Mouse (Mus musculus) gastrocnemius, postnatal 36 days (tissue): ENCODE data around the gene Dusp5. TPM values are rescaled to one million over a fixed set of nuclear protein-coding genes. Genes with fewer than 3 reads are reported as not detected.
"Not testable (repeated sequence)": the region's sequence is repeated elsewhere in the genome, so short reads cannot be mapped to it uniquely, and the experiment has no call there.

Source experiments
- DNase-seq, 2 experiments: peaks; one replicate each; pipeline ENCODE4 v3.0.0; 2022
- intact Hi-C: fragments of 180-260 bp; cut with DNase I; formaldehyde crosslinking; loops from one replicate; pipeline ENCODE4 v1.15.1; 2025
- total RNA-seq, 2 experiments: library from RNA; stranded (reverse); gene quantifications; 2 replicates each; pipeline ENCODE4 v1.2.3; 2021

Dusp5 gene
- total RNA-seq, 2 experiments from 2014 or later: 1.1 to 1.2 TPM

- intact Hi-C loops: no loop called here
- no peak for DNase-seq
These were observed 42.9 kb downstream of the Dusp5 start for GRCm38 (mm10) chr19:53571501-53572428.

- intact Hi-C loops: no loop called here
- DNase-seq: no peak
These were observed 43.7 kb downstream of the Dusp5 start for GRCm38 (mm10) chr19:53572607-53573006.

GRCm38 (mm10) chr19:53573151-53573550 lies 44.2 kb downstream of the Dusp5 start:
- intact Hi-C loops: no loop called here
- no peak for DNase-seq

GRCm38 (mm10) chr19:53574131-53574530 lies 45.2 kb downstream of the Dusp5 start:
- no peak for DNase-seq
- intact Hi-C loops: no loop called here

GRCm38 (mm10) chr19:53574546-53574945 lies 45.6 kb downstream of the Dusp5 start:
- intact Hi-C loops: no loop called here
- no peak for DNase-seq

- intact Hi-C loops: loop anchor here (5.0 kb wide), 1 partner anchor 43 kb away; no protein-coding TSS in a partner anchor
- DNase-seq: no peak
These were observed 46.5 kb downstream of the Dusp5 start for GRCm38 (mm10) chr19:53575296-53576010.

GRCm38 (mm10) chr19:53576061-53576460 lies 47.2 kb downstream of the Dusp5 start:
- intact Hi-C loops: loop anchor here (5.0 kb wide), 1 partner anchor 44 kb away; no protein-coding TSS in a partner anchor
- no peak for DNase-seq

- intact Hi-C loops: loop anchor here (1.0 to 5.0 kb wide), 2 partner anchors 45 to 181 kb away; no protein-coding TSS in a partner anchor
- no peak for DNase-seq
These were observed 48.3 kb downstream of the Dusp5 start for GRCm38 (mm10) chr19:53577025-53577800.

- intact Hi-C loops: loop anchor here (2.0 to 5.0 kb wide), 2 partner anchors 46 to 160 kb away; no protein-coding TSS in a partner anchor
- peak in 1 of 2 experiments; percentile 23 for DNase-seq
These were observed 49.8 kb downstream of the Dusp5 start for GRCm38 (mm10) chr19:53578597-53579252.

GRCm38 (mm10) chr19:53580271-53580670 lies 51.4 kb downstream of the Dusp5 start:
- not testable (repeated sequence) for DNase-seq
- intact Hi-C loops: loop anchor here (1.0 kb wide), 1 partner anchor 185 kb away; no protein-coding TSS in a partner anchor

- DNase-seq, intact Hi-C loops: not testable (repeated sequence)
These were observed 58.8 kb downstream of the Dusp5 start for GRCm38 (mm10) chr19:53587686-53588085.

- DNase-seq, intact Hi-C loops: not testable (repeated sequence)
These were observed 60.1 kb downstream of the Dusp5 start, which contains the start of gene Nutf2-ps1 for GRCm38 (mm10) chr19:53588968-53589367. TSS of gene Nutf2-ps1 (minus strand) at chr19:53589068.

Other genes starting within 250 kb of the Dusp5 start
- 10 to 100 TPM; 35.9 to 47.1 TPM for gene Mxi1, start 218.6 kb upstream of the Dusp5 start, total RNA-seq
- gene Gm10197, start 157.3 kb upstream of the Dusp5 start, total RNA-seq: not detected
- 10 to 100 TPM; 20.9 to 25.2 TPM for gene Smndc1, start 138.5 kb upstream of the Dusp5 start, total RNA-seq
- 10 to 100 TPM; 56.6 to 81.6 TPM for gene Nutf2-ps1, start 60.0 kb downstream of the Dusp5 start, total RNA-seq
- gene Smc3, start 71.3 kb downstream of the Dusp5 start, total RNA-seq: 10 to 100 TPM; 13.1 to 14.2 TPM
- 10 to 100 TPM; 73.8 to 83.8 TPM for gene Rbm20, start 148.2 kb downstream of the Dusp5 start, total RNA-seq